Mouse (Mus musculus) layer of hippocampus, adult 2 months (tissue): ENCODE results near the gene Srd5a1. TPM values are rescaled to one million over a fixed set of nuclear protein-coding genes. Genes with fewer than 3 reads are reported as not detected.
"Not testable (repeated sequence)": the region's sequence is repeated elsewhere in the genome, so short reads cannot be mapped to it uniquely, and the experiment has no call there.

ENCODE experiments used
- DNase-seq, 2 experiments: peaks; one replicate each; pipeline ENCODE4 v3.0.0; 2022; ENCODE audit warnings: low spot score in 2 of 2
- H3K27ac ChIP-seq: fragments of 200-600 bp; 2 replicates; pipeline ENCODE4 v1.8.1; 2022
- H3K4me3 ChIP-seq: fragments of 200-600 bp; 2 replicates; pipeline ENCODE4 v1.8.1; 2022; ENCODE audit warnings: mild to moderate bottlenecking
- CTCF ChIP-seq: fragments of 200-600 bp; conservative IDR thresholded peaks from 2 replicates; pipeline ENCODE4 v1.8.1; 2022; ENCODE audit warnings: antibody characterized with exemption, mild to moderate bottlenecking, moderate library complexity
- total RNA-seq, 2 experiments: library from RNA; stranded (reverse); gene quantifications; 2 replicates each; pipeline ENCODE4 v1.2.3; 2021

Gene Srd5a1
- total RNA-seq, 2 experiments from 2014 or later, result 8.2 to 8.6 TPM

GRCm38 (mm10) chr13:69583591-69583990, 27.7 kb downstream of the Srd5a1 start:
- no peak for DNase-seq
- Histone ChIP-seq H3K4me3 (no peak overlapping the region), H3K27ac (no peak overlapping the region)
- no peak for TF ChIP-seq CTCF

GRCm38 (mm10) chr13:69582411-69582810, 28.8 kb downstream of the Srd5a1 start:
- H3K27ac ChIP-seq, result no peak overlapping the region
- no peak for TF ChIP-seq CTCF
- no peak for DNase-seq
- no peak overlapping the region for H3K4me3 ChIP-seq

DNA sequence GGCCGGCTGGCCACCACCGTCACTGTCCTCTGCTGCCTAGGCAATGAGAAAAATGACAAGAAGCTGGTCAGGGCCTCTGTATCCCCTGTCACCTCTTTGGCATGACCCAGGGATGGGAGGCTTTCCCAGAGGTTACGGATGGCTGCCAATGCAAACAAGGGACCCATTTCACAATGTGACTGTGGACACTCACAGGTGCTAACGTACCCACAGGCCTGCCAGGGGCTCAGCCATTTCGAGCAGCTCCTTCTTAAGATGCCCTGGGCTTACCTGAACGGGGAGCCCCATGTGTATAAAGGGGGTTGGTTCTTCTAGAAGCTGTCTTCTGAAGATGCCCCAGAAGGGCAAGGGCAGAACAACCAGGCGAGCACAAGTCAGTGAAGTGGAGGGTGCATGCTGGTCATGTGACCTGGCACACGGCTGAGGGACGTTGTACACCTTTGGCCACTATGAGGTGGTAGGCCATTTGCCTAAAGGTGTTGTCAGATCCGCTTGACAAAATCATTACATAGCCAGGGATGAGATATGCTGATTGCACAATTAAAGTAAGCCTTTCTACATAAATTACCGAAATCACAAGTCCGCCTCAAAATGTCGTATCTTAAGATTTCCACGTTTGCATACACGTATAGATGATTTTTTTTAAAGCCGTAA, 33.9 kb downstream of the Srd5a1 start:
- H3K4me3 ChIP-seq, result no peak overlapping the region
- no peak for TF ChIP-seq CTCF
- no peak for DNase-seq
- peak overlapping the region; percentile 69 for H3K27ac ChIP-seq

DNA sequence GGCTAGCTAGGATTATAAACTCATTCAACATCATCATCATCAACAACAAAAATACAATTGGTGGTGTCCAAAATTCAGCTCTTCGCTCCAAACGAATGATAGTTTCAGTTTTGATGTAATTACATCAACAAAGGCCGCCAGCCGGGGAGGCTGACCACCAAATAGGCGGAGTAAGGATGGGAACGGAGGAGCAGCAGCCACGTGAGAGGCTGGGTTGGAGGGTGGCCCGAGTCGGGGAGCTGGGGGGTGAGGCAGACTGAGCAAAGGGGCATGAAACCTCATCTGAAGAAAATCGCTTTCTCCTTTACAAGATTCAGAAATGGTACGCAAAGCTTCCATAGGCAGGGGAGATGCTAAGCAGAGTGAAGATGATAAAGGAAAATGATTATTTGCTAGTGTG, 34.6 kb downstream of the Srd5a1 start:
- no peak for TF ChIP-seq CTCF
- Histone ChIP-seq H3K4me3 (peak overlapping the region; percentile 48), H3K27ac (peak overlapping the region; percentile 69)
- peak in 1 of 2 experiments; percentile 27 for DNase-seq

DNA sequence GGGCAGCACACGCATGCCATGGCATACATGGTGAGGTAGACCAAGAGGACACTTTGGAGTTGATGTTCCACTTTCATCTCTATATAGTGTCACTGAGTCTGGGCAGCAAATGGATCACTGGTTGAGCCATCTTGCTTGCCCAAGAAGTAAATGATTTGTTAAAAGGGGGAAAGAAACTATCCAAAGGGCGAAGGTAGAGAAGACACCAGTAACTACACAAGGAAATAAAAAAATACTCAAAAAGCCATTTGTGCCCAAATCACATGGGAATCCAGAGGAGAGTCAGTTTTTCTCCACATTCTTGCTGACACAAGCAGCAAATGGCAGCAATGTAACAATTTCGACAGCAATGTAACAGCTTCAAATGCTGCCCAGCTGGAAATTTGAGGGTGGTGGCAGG, 38.6 kb downstream of the Srd5a1 start:
- no peak for TF ChIP-seq CTCF
- Histone ChIP-seq H3K27ac (no peak overlapping the region), H3K4me3 (no peak overlapping the region)
- no peak for DNase-seq

- TF ChIP-seq CTCF, result no peak
- DNase-seq, result no peak
- Histone ChIP-seq H3K4me3 (no peak overlapping the region), H3K27ac (no peak overlapping the region)
These were observed 42.0 kb downstream of the Srd5a1 start for GRCm38 (mm10) chr13:69569201-69569600.

DNA sequence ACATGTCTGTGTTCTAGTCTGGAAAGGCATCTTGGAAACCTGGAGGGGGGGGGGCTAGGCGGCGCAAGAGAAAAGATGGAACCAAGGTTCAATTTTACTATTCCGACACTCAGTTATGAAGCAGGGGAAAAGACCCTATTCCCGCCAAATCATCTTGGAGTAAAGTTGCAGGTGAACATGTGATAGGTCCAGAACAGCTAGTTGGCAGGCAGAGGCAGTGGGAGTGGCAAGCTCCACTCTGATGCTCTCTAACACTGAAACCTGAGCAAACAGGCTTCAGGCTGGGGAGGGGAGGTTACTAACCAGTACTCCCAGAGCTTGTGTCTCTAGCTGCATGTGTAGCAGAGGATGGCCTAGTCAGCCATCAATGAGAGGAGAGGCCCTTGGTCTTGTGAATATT, 45.8 kb downstream of the Srd5a1 start:
- DNase-seq, H3K4me3 ChIP-seq, H3K27ac ChIP-seq: not testable (repeated sequence)

DNA sequence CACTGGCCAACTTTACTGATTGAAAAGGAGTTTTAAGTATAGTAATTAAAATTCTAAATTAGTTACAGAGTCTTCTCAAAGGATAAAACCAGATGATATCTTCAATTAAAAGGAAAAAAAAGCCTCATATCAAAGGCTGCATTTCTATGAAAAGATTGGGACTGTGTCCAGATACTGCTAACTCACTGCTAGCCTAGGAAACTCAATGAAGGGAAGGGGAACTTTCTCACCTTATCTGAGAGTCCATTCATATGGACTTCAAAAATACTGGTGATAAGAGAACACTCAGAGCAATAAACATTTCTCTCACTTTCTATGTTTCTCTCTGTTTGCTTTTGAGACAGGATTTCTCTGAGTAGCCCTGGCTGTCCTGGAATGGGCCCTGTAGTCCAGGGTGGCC, 46.7 kb downstream of the Srd5a1 start:
- DNase-seq, result no peak
- Histone ChIP-seq H3K27ac (no peak overlapping the region), H3K4me3 (no peak overlapping the region)
- TF ChIP-seq CTCF, result no peak

GRCm38 (mm10) chr13:69563905-69564304, 47.3 kb downstream of the Srd5a1 start:
- TF ChIP-seq CTCF, result no peak
- Histone ChIP-seq H3K4me3 (no peak overlapping the region), H3K27ac (no peak overlapping the region)
- no peak for DNase-seq

DNA sequence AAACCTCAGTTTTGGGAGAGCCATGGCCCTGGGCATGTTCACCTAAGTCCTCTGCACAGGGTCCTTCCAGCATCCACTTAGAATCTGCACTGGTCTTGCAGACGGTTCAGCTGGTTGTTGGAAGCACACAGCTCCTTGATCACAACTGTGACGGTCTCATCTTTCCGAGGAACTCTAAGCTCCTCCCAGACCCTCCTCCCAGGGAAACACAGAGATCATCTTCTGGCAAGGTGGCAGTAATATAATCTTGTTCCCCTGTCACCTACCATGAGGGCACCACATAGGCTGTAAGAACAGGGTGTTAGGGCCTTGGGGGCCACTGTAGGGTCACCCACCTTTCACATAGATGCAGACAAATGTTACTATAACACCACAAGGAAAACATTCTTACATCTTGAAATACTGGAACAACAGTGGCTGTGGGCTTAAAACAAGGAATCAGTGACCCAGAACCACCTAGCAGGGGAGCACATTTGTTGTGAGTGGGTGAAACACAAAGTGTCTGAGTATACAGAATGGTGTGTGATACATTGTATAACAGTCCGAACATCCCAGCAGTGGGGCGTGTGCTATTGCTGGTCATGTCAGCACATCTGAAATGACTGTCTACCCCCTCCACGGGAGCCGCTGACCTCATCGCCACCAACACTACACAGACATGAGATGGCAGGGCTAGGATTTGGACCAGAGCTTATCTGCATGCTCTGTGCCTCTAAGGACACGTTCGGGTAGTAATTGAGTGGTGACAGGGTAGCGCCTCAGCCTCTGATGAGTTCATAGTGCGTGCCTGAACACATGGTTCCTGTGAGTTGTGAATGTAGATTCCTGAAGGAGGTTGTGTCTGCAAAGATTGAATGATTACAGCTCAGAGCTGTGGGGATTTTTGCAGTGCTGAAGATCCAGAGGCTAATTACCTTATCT, 48.3 kb downstream of the Srd5a1 start:
- no peak for TF ChIP-seq CTCF
- no peak for DNase-seq
- H3K27ac ChIP-seq, result no peak overlapping the region
- no peak overlapping the region for H3K4me3 ChIP-seq

GRCm38 (mm10) chr13:69562004-69562403, 49.2 kb downstream of the Srd5a1 start:
- no peak overlapping the region for H3K4me3 ChIP-seq
- no peak overlapping the region for H3K27ac ChIP-seq
- no peak for TF ChIP-seq CTCF
- no peak for DNase-seq

DNA sequence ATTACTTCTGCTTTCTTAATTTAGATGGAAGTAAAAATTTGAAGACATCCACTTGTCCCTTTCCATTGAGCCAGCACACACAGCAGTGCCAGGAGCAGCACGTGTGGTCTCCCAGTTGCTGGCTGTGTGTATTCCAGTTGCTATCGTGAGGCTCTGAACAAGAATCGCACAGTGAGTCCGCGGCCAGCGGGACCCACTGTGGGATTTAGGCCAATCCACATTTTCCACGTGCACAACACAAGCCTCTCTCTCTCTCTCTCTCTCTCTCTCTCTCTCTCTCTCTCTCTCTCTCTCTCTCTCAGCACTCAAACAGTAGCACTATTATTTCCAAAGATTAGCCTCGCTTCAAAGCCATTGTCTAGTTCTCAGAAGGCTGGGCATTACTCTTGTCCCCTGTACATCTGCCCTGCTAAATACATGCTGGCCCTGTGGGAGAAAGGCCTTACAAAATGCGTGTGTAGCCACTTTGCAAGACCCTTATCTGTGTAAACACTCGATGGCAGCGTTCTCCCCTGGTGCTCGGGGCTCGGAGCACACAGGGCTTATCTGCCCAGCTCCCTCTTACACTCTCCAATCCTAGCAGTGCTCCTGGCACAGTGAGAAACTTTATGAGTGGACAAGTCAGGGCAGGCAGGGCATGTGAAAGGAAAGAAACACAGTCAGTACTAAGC, 51.8 kb downstream of the Srd5a1 start:
- no peak for DNase-seq
- no peak for TF ChIP-seq CTCF
- Histone ChIP-seq H3K4me3 (no peak overlapping the region), H3K27ac (peak overlapping the region; percentile 81)

DNA sequence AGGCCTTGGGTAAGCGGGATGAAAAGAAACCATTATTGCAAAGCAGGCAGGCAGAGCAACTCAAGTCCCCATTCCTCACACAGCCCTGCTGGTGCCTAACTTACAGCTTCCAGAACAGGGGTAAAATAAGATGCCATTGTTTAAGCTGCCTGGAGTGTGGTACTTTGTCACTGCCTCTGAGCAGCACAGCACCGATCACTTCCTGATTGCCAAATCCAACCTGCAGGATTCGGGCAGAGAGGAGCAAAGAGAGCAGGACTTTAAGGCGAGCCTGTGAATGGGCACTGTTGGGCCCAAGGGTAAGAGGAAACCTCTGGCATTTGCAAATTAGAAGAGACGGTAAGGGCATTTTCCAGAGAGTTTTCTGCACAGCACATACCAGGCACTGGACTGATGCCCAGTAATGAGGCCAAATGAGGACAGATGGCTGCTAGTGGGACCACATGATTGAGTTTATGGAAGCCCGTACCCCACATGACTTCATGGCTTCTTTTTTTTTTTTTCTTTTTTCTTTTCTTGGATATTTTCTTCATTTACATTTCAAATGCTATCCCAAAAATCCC, 53.1 kb downstream of the Srd5a1 start:
- Histone ChIP-seq H3K27ac (peak overlapping the region; percentile 19; the same call in 1 of the 2 replicates), H3K4me3 (no peak overlapping the region)
- DNase-seq, result peak in 1 of 2 experiments; percentile 42
- TF ChIP-seq CTCF, result no peak
